Mouse (Mus musculus): ENCODE data around the gene Klhl22.
"Not testable (repeated sequence)": the region's sequence is repeated elsewhere in the genome, so short reads cannot be mapped to it uniquely, and the experiment has no call there.

Gene Klhl22

DNA sequence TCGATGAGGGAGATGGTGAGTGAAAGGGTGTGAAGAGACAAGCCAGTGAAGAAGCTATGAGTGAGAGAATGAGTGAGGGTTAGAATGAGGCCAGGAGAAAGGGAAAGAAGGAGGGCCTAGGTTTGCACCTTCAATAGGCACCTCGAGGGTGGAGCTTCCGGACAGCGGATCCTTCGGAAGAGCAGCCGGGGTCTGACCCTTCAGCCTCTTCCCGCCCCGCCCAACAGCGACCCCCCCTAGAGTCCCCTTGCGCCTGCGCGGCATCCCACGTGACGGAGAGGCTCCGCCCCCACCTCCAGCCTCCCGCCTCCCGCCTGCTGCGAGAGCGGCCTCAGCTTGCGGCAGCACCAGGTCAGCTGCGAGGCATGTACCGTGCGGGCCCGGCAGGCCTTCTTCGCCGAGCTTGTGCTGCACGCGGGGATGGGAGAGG lies at the start of gene Klhl22:
TSS of gene Klhl22 (plus strand) at position 275 of the 430 bp plus-strand sequence.
- in situ Hi-C loops (cut with MboI, MseI): no loop called here

DNA sequence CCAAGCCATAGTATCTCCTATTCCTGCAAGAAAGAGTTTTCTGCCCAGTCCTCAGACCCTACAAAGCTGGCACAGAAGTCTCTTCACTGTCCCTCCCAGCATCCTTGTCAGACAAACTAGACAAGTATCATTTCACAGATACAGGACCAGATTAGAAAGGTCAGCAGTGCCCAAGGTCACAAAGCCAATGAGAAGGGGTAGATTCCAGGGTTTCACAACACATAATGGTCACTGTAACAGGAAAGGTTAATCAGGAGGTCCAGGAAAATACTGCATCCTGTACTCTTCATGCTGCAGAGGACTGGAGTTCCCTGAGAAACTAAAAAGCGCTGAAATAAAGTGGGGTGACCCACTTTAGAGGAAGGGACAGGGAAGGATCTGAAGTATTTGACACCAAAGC lies 41.6 kb upstream of the Klhl22 start:
- in situ Hi-C loops (cut with MboI, MseI): no loop called here

DNA sequence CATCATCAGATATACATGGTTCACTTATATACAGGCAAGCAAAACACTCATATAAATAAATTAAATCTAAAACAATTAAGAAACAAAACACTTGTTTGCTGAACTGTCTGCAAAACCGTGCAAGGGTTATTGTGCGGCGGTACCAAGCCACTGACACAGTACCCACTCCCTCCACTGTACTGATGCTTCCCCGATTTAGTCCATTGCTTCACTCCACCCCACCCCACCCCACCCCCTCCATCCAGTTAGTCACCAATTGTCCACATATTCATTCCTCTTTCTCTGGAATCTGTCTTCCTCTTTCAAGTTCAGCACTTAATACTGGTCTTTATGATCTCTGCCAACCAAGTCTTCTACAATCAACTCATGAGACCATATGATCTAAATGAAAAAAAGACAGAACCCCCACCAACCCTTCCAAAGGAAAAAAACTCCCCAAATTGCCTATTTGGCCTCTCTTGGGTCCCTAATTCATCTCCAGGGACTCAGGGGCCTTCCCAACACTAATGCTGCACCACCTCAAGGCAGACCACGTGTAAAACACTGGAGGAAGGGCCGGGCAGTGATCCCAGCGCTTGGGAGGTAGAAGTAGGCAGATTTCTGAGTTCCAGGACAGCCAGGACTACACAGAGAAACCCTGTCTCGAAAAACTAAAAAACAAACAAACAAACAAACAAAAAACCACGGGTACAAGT lies 38.2 kb upstream of the Klhl22 start:
- in situ Hi-C loops (cut with MboI, MseI): no loop called here

DNA sequence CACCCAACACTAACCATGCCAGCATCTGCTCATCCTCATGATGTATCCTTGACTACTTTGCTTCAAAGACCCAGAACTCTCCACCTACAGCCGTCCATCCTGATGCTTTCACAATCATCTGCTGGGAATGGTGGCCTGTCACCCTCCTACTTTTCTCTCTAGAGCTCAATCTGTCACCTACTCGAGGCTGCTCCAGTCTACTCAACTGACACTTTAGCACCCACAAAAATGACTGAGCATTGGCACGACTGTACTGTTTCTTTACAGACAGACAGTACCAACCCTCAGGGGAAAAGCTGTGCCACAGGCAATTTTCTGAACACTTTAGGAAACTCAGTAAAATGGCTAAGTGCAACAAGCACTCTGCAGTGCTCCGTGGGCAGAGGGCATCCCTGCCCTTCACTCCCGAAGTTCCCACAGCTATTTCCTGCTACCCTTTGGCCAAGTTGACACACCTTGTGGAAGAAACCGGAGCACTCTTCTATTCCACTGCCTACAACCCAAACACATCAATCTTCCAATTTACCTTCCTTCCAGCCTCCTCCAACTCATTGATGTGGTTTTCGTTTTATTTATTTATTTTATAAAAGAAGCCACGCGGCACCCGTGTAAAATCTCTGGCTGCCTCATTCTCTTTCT lies 37.5 kb upstream of the Klhl22 start:
- in situ Hi-C loops (cut with MboI, MseI): no loop called here

DNA sequence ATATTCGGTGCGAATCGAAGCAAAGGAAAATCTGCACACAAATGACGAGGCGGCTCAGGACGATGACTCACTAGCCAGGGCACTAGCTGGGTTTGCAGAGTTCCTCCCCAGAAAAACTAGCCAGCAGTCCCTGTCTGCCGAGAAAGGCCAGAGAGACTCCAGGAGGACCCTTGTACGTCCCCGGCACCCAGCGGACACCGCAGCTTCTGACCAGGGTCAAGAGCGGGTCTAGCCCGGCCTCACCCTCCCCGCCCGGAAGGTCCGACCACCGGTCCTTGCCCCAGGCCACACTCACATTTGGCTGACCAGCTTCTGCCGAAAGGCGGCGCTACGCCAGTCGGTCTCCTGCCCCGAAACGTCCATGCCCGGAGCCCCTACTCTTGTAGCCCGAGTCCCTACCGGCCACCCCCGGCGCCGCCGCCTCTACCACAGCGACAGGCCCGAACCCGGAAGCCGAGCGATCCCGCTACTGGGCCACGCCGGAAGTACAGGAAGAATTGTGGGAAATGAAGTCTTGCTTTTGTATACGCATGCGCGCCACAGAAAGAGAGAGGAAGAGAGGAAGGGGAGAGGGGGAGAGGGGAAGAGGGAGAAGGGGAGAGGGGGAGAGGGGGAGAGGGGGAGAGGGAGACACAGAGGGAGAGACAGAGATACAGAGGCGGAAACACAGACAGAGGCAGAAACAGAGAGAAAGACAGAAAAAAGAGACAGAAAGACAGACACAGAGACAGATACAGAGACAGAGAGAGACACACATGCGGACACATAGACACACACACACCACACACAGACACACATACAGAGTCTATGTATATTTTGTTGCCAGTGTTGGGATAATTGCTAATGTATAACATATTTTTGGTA lies 36.7 kb upstream of the Klhl22 start:
- in situ Hi-C loops (cut with MboI, MseI): no loop called here

DNA sequence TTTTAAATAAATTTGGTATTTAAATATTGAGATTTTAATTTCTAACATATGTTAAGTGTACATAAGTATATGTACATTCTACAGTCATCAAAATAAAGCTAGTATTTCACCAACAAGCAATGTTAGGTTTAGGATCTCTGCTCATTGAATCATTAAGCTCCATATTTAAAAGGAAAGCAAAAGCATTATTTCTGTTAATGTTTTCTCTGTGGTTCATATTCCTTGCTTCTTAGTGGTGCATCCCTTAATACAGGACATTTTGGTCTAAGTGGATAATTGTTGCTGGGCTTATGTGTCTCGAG lies 36.1 kb upstream of the Klhl22 start:
- in situ Hi-C loops (cut with MboI, MseI): no loop called here

DNA sequence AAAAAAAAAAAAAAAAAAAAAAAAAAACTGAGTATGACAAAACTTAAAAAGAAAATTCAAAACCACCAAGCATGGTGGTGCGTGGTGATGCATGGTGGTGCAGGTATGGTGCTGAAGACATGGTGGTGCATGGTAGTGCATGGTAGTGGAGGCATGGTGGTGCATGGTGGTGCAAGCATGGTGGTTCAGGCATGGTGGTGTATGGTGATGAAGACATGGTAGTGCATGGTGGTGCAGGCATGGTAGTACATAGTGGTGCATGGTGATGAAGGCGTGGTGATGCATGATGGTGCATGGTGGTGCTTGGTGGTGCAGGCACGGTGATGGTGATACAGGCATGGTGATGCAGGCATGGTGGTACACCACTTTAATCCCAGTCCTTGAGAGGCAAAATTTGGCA lies 35.0 kb upstream of the Klhl22 start:
- in situ Hi-C loops (cut with MboI, MseI): no loop called here

DNA sequence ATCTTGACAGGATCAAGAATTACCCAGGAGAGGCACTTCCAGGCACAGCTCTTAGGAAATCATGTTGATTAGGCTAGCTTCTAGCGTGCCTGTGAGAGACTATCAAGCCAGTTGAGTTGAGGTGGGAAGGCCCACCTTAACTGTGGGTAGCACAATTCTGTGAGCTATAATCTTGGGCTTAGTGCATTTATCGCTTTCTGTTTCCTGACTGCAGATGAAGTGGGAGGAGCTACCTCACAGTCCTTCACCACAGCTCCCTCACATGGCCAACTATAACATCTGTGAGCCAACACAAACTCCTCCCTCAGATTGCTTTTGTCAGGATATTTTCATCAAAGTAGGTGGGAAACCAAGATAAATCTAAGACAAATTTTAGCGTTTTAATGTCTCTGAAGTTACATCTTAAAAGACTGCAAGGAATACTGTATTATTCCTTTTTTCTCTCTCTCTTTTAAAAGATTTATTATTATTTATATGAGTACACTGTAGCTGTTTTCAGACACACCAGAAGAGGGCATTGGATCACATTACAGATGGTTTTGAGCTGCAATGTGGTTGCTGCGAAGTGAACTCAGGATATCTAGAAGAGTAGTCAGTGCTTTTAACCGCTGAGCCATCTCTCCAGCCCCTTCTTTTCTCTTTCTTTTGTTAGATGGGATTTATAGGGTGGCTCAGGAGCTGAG lies 32.1 kb upstream of the Klhl22 start:
- in situ Hi-C loops (cut with MboI, MseI): no loop called here

DNA sequence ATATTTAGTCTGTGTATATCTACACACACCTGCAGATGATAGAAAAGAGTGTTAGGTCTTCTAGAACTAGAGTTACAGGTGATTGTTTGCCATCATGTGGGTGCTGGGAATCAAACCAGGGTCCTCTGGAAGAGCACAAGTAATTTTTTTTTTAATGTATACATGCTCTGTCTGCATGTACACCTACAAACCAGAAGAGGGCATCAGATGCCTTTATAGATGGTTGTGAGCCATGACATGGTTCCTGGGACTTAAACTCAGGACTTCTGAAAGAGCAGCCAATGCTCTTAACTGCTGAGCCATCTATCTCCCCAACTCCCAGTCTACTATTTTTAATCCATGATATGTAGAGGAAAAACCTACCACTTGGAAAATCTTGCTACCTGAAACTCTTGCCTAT lies 29.4 kb upstream of the Klhl22 start:
- in situ Hi-C loops (cut with MboI, MseI): no loop called here

DNA sequence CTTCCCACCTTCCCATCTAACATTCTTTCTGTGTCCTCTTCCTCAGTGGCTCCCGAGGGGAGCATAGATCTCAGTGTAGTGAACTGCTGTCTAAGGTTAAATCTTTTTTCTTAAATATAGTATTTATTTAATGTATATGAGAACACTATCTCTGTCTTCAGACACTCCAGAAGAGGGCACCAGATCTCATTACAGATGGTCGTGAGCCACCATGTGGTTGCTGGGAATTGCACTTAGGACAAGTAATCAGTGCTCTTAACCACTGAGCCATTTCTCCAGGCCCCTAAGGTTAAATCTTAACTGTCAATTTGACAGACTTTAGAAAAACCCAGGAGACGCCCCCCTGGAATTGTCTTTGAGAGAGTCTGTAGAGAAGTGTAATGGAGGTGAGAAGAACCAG lies 27.4 kb upstream of the Klhl22 start:
- in situ Hi-C loops (cut with MboI, MseI): no loop called here

DNA sequence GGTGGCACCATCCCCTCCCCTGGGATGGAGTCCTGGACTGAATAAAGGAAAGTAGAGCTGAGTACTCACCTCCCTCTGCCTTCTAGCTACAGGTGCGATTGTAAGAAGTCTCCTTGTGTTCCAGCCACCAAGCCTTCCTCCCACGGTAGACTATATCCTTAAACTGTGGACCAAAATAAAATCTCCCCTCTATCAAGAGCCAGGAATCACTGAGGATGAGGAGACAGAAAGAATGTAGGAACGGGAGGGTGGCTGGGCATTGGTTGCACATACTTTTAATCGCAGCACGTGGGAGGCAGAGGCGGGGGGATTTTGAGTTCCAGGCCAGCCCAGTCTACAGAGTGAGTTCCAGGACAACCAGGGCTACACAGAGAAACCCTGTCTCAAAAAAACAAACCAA lies 27.0 kb upstream of the Klhl22 start:
- in situ Hi-C loops (cut with MboI, MseI): no loop called here

DNA sequence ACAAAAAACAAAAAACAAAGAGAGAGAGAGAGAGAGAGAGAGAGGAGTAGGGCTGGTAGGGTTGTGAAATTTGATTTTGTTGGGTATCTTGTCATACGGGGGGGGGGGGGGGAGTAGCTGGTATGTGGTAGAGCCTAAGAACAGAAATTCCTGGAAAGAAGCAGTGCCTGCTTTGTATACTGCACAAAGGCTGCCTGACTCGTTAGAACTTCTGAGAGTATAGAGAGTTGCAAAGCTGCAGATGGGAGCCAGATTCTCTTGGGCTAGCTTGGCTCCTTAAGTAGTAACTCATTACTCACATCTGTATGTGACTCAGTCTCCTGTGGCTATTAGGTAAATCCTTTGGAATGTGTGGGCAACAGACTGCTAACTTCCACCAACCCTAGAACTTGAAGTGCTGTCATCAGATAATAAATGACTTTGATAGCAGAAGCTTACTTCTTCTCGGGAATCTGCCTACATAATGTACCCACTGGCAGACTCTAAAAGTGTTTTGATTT lies 26.5 kb upstream of the Klhl22 start, which contains the start of gene Med15:
TSS of gene Med15 (minus strand) at position 51 of the 500 bp plus-strand sequence.
- in situ Hi-C loops (cut with MboI, MseI): no loop called here

DNA sequence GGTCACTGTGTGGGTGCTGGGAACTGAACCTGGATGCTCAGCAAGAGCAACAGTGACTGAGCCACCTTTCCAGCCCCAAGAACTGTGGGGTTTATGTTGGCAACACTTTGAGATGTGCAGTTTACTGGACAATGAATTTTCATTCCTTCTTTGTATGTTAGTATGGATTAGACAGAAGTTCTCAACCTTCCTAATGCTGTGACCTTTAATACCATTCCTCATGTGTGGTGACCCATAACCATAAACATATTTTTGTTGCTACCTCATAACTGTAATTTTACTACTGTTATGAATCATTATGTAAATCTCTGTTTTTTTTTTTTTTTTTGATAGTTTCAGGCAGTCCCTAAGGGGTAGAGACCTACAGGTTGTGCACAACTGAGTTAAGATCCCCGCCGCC lies 25.8 kb upstream of the Klhl22 start:
- in situ Hi-C loops (cut with MboI, MseI): no loop called here

DNA sequence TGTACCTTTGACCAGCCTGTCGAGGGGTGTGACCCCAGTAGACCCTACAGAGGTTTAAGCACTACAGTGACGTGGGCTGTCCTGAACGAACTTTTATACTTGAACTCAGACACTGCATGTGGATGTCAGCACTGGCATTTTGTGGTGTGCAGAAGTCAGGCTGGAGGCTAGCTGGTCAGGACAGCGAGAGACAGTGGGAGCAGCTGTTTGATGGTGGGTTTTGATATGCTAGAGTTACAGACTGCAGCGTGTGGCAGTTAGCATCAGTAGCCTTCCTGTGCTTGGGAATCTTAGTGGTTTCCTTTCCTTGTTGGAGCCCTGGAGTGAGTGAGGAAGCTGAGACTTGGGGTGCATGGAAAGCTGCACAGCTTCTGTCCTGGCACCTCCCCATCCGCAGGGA lies 24.5 kb upstream of the Klhl22 start:
- in situ Hi-C loops (cut with MboI, MseI): not testable (repeated sequence)

DNA sequence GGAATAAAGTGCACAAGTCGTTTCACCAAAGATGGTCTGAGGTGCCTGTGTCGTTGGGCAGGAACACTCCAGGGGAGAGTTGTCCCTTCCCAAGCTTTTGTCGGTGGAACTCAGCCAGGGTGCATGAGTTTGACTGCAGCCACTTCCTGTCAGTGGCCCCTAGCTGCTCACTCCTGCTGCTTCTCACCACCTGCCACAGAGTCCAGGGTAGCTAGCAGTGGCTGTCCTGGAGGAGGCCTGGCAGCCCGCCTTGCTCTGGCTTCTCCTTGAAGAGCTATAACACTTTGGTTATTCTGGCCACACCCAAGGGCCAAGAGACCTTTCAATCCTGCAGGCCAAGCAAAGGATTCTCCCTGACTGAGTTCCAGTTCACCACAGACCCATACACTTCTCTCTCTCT lies 23.3 kb upstream of the Klhl22 start:
- in situ Hi-C loops (cut with MboI, MseI): no loop called here

DNA sequence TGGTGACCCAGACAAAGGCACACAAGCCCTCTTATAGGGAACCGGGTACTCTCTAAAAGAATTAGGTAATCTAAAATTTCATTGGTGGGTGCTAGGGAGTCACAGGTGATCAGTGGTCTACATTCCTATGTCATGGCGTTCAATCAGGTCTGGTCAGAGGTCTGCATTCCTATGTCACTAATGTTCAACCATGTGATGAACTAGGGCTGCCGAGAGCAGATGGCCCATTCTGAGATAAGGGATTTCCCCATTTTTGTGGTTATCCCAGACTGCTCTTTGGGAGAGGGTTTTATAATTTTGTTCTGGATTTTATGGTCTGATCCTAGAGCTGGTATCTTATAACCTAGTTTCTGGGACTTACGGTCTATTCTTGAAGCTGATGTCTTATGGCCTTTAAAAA lies 19.3 kb upstream of the Klhl22 start:
- in situ Hi-C loops (cut with MboI, MseI): loop anchor here (5.0 kb wide), 1 partner anchor 72 kb away; no protein-coding TSS in a partner anchor

DNA sequence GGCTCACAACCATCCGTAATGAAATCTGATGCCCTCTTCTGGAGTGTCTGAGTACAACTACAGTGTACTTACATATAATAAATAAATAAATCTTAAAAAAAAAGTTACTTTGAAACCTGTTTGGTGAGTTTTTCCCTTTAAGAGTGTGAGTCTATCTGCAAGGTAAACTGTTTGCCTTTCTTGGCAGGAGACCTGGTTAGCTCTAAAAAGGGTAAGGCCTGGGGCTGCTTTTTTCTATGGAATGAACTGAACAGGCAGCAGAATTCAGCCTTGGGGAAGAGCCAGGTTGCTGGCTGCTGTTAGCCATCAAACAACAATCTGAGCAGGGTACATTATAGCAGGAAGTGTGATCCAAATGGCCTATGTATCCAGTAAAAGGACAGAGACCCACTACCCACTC lies 16.6 kb upstream of the Klhl22 start:
- in situ Hi-C loops (cut with MboI, MseI): loop anchor here (5.0 kb wide), 1 partner anchor 69 kb away; no protein-coding TSS in a partner anchor

DNA sequence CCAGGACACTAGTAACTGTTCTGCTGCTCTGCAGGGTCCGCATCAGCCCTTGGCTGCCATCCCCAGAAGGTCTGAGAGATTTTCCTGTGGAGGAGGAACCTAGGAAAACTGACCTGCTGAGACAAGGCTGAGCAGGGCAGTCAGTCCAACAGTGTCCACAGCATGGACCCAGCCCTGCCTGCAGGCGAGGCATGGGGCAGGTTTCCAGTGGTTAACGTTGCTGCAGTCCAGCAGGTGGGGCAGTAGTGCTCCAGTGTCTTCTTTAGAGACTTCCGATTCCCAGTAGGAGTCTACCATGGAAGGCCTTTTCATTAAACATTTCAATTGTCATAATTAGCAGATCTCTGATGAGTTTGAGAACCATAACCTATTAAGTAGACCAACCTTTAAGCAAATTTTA lies 16.1 kb upstream of the Klhl22 start:
- in situ Hi-C loops (cut with MboI, MseI): loop anchor here (5.0 kb wide), 1 partner anchor 69 kb away; no protein-coding TSS in a partner anchor

DNA sequence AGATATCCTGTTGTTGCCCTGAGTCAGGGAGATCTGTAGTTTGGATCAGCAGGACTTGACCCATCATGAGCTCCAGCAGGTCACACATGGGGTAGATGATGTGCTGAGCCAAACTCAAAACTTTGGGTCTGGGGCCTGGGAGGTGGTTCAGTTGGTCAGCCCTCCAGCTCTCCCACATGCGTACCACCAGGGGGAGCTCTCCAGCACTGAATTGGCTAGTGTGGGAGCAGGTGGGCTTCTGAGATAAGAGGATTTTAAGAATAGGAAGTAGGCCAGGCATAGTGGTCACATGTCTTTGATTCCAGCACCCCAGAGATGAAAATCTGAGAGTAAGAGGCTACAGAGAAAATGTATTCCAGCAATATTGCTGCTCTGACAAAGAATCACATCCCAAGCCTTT lies 14.9 kb upstream of the Klhl22 start:
- in situ Hi-C loops (cut with MboI, MseI): loop anchor here (5.0 kb wide), 1 partner anchor 68 kb away; no protein-coding TSS in a partner anchor

DNA sequence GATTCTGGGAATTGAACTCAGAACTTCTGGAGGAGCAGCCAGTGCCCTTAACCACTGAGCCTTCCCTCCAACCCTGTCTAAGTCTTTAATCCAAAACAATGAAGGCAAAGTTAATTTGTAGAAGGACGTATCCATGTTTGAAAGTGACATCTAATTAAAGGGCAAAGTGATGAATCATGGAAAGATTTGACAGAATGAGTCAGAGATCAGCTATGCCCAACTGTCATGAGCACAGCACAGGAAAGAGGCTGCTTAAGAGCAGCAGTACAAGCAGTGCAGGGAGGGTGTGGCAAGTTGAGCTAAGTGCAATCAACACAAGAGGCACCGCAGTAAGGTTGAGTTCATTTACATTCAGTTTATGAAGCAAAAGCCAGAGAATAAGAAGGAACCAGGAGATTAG lies 14.4 kb upstream of the Klhl22 start:
- in situ Hi-C loops (cut with MboI, MseI): no loop called here

DNA sequence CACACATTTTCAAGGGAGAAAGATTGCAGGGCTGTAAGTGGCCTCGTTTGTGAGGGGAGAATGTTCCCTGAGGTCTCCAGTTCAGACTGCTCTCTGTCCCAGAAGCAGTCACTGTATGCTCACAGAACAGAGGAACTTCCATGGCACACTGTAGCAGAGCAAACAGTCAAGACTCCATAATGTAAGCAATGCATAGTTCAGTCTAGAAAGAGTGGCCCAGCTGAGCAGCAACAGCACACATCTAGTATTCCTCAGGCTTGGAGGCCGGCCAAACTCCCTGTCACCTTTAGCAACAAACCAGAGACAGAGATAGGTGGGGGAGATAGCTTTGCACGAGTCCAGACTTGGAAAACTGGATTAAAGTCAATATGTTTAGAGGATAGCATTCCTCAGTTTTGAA lies 6.4 kb upstream of the Klhl22 start:
- in situ Hi-C loops (cut with MboI, MseI): no loop called here

DNA sequence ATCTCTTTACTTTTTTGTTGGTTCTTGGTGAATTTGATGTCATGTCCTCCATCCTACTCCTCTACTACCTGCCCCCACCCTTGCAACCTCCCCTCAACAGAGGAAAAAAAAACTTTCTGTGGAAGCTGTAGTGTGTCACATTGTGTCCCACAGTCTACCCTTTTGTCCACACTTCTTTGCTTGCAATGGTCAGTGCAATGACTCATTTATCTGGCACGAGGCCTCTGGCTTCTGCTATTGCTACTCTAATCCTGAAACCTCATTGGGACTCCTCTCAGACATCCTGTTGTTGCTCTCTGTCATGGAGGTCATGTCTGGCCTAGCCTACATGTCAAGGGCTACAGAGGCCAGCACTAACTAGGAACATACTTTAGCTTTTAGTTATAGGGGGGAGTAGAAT lies 5.7 kb upstream of the Klhl22 start:
- in situ Hi-C loops (cut with MboI, MseI): no loop called here
